Mouse (Mus musculus): ENCODE data around the gene Mrm3.

Mrm3 gene

GRCm38 (mm10) chr11:76291960-76292359, 48.4 kb downstream of the Mrm3 start:
- no peak for DNase-seq

- no peak for DNase-seq
Observed at GRCm38 (mm10) chr11:76292398-76292797, 48.9 kb downstream of the Mrm3 start.

- DNase-seq: no peak
Observed at GRCm38 (mm10) chr11:76292831-76293230, 49.3 kb downstream of the Mrm3 start.

GRCm38 (mm10) chr11:76294078-76294477, 50.6 kb downstream of the Mrm3 start:
- no peak for DNase-seq

GRCm38 (mm10) chr11:76294836-76295235, 51.3 kb downstream of the Mrm3 start:
- no peak for DNase-seq

GRCm38 (mm10) chr11:76297252-76297651, 53.7 kb downstream of the Mrm3 start:
- no peak for DNase-seq

- no peak for DNase-seq
Observed at GRCm38 (mm10) chr11:76298457-76299000, 55.0 kb downstream of the Mrm3 start.
